Mouse (Mus musculus) erythroid progenitor cell, adult 5-6 weeks (primary cell): ENCODE data around the gene Otud6a. TPM values are rescaled to one million over a fixed set of nuclear protein-coding genes. Genes with fewer than 3 reads are reported as not detected.
"Not testable (repeated sequence)": the region's sequence is repeated elsewhere in the genome, so short reads cannot be mapped to it uniquely, and the experiment has no call there.

Source experiments
- ATAC-seq: replicated peaks from 2 replicates; pipeline ENCODE4 v1.8.0; 2016; ENCODE audit warnings: moderate number of reproducible peaks, mild to moderate bottlenecking, moderate TSS enrichment, inconsistent platforms; ENCODE audit not compliant: poor library complexity, low FRiP score, severe bottlenecking
- total RNA-seq, 2 experiments: library from RNA; stranded (forward) in 1 of 2; stranded (reverse) in 1 of 2; fragments of 150-400 nt in 1 of 2; fragments of 186-747, 209-891 nt in 1 of 2; gene quantifications; 2 replicates each; pipeline versions ENCODE4 v1.2.3 to v1.2.4; 2015 to 2017; ENCODE audit warnings: low replicate concordance in 2 of 2

The Otud6a gene
- not detected in 2 replicates for total RNA-seq (2015; ENCODE audit: low replicate concordance)
- not detected in 2 replicates for total RNA-seq (2017; ENCODE audit: low replicate concordance)

DNA sequence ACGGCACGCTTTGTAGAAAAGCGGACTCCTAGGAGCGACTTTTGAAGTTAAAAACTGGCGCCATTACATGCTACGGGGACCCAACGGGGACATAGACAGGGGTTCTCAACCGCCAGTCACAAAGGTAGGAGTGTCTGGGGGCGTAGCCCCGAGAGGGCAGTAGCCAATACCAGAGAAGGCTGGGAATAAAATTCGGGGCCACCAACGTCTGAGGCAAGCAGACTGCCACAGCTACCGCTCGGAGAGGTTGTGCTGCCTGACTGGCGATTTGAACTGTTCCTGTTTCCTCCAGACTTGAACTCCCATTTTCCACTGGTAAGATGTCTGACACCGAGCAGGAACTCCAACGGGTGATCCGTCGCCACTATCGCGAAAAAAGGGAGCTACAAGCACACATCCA, at the start of gene Otud6a:
TSS of gene Otud6a (plus strand) at position 321 of the 400 bp plus-strand sequence.
- ATAC-seq, result no peak

DNA sequence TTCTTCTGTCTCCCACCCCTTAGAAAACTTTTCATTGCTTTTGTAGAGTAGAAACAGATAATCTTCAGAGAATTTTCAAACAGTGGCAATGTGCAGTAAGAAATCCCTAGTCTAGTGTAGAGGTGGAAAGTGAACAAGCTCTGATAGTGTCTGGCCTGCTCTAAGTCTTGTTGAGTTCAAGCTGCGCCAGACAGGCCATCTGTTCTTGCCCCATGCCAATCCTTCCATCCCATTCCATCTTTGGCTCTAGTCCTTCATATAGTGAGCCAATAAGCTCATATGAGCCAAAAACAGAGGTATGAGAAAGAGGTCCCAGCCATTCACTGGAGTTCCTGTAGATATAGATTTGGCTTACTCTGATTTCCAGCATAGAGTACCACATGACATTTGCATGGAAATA, 38.9 kb upstream of the Otud6a start:
- no peak for ATAC-seq

DNA sequence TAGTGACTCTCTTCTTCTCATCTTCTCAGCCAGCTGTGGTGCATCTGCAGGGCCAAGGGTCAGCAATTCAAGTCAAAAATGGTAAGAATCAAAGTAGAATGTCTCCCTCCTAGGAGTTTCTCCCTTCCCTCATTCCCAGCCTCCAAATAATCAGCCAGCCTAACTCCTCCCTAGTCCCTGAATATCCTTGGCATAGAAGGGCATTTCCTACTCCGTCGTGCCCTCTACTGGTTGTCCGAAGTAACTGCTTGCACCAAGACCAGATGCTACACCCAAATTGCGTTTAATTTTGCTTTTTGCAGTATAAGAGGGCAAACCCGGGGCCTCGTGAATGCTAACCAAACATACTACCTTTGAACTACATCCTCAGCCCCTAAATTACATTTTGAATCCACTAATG, 36.5 kb upstream of the Otud6a start:
- ATAC-seq, result no peak

DNA sequence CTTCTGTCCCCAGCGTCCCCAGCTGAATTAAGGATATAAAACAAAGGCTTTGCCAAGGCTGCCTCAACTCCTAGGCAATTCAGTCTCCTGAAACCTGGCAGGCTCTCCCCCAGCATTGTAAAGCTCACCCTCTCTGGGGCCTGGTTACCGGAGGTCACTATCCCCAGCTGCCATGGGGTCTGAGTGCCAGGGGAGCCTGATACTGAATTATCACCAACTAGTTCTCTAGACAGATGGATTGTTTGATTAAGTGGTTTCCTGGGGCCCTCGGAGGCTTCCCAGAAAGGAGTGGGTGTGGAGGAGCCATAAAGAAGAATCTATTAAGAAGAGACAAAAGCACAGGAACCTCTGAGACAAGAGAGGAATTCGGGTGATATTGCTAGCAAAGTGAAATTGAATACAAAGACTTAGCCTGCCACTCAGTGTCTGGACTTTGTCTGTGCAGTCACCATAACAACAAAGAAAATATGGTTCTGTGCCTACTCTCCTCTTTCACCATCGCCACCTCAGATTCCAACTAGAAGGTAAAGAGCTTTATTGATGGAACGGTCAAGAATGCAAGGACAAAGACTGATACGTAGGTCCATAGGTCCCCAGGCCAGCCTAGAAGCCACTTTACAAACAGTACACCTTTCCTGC, 34.5 kb upstream of the Otud6a start:
- no peak for ATAC-seq

DNA sequence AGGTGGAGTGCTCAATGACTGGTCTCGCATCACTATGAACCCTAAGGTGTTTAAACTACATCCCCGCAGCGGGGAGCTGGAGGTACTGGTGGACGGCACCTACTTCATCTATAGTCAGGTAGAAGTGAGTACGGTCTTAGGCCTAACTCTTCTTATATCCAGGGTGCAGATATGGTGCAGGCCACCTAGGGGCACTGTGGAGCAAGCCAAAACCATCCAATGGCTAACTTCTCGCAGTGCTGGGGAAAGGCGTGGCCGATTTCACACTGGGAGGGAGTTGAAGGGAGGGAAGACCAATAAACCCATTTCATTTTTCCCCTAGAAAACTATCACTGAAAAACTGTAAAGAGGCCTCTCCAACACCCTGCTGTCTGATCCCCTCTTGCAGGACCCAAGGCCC, 33.8 kb upstream of the Otud6a start:
- no peak for ATAC-seq

DNA sequence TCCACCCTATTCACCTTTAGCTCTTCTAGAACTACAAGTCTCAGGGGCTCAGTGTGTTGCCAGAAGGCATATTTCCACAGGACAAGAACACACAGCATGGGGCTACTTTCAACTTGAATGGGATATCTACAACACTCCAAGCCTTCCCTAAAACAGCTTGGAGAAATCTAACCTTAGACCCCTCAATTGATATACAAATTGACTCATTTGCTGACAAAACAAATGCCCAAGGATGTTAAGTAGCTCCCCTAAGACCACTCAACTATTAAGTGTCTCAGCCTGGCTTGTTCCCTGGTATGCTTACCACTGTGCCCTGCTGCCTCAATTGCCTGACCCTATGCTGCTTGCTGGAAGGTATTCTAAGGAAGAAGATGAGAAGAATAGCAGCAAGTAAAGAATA, 27.9 kb upstream of the Otud6a start:
- ATAC-seq, result no peak

DNA sequence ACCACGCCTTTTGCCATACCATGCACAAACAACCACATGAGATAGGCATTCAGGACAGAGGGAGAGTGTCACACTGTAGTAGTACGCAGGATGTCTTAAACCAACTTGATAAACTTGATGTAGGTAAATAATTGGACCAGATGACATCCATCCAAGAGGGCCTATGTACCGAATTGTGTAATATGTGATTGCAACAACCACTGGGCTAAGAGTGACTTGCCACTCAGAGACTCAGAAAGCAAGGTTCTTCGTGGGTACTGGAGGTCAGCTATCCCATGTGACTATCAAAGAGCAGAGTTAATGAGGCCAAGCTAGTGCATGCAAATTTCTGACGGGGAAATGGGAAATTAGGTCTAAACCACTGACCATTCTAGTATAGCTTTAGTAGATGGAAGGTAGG, 27.2 kb upstream of the Otud6a start:
- ATAC-seq, result no peak

DNA sequence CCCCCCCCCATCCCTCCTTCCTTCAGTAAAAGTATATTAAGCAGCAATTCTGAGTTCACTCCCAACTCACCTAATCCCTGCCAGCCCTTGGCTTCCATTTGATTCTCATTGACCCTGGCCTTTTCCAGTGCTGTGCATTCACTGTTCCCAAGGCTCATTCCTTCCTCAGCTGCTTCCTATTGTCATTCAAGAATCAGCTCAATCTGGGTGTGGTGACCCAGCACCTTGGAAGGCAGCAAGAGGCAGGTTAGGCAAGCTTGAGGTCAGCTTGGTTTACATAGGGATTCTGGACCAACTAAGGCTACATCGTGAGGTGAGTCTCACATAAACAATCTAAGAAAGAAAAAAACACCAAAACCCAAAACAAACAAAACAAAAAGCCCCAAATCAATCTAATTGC, 19.6 kb upstream of the Otud6a start:
- no peak for ATAC-seq

DNA sequence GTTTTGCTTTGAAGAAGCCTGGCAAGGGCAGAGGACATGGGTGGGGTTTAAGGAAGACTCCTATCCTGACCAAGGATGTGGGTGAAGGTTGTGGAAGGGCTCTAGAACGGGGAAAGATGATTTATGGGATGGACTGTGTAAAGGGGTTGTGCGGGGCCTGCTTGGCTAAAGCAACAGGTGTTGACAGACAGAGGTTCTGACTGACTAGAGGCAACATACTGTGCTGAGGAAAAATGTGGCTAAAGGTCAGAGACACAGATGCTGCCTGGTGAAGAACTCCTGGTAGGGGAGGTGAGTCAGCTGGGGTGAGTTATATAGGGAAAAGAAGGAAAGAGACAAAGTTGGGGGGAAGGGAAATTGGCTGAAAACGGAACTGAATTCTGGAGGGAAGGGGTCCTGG, 3.5 kb downstream of the Otud6a start:
- no peak for ATAC-seq

DNA sequence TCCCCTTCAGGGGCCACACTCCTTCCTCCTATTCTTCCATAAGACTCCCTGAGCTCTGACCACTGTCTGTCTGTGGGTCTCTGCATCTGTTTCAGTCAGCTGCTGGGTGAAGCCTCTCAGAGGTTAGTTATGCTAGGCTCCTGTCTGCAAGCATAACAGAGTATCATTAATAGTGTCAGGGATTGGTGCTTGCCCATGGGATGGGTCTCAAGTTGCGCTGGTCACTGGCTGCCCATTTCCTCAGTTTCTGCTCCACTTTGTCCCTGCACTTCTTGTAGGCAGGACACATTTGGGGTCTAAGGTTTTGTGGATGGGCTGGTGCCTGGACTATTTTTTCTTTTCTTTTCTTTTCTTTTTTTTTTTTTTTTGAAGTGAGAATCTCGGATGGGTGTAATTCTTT, 13.8 kb downstream of the Otud6a start, which contains the start of gene Awat2:
TSS of gene Awat2 (minus strand) at position 101 of the 400 bp plus-strand sequence.
- ATAC-seq, result not testable (repeated sequence)

DNA sequence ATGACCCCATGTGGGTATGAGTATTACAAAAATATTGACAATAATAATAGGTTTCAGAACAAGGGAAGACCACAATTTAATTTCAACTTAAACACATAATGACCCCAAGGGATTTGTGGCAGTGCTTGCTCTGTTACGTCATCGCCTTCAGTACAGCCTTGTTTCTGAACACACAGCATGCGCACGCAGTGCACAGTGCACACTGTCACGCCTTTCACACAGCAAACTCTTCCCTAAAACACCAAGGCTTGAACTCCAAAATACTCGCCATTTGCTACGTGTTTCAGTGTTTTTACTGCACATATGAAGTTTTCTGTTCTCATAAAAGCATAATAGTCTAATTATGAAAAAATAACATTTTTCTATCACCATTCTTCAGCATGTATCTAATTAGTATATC, 14.7 kb downstream of the Otud6a start:
- no peak for ATAC-seq

DNA sequence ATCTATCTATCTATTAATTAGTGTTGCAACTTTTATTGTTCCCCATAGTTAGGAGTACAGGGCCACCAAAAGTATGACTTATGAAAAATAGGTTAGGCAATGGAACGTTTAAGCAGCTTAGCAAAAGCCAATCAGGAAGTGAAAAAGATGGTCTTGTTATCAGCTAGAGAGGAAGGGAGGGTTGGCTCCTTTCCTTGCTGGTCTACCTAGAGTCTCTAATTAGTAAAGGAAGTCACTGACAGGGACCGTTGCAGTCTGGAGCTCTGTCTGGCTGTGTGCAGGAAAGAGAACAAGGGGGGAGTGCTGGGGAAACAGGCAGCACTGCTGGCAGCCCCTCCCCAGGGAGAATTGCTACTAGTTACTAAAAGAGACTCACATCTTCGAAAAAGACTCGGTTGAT, 39.2 kb downstream of the Otud6a start:
- no peak for ATAC-seq

DNA sequence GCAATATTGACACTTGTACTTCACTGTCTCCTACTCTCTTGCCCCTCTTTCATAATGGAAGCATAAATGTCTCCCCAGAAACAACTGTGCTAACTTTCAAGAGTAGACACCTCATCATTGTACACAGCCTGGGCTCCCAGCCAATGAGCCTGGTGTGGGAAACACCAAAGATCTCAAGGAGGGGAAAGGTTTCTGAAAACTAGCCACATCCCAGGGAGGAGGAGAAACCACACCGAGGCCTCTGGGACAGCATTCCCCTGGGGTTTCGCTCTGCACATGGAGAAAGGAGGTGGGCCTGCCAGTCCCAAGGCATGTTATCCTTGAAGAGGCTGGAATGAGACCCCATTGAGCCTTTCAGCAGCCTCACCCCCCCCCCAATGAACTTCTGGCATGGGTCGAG, 41.3 kb downstream of the Otud6a start:
- ATAC-seq, result no peak

DNA sequence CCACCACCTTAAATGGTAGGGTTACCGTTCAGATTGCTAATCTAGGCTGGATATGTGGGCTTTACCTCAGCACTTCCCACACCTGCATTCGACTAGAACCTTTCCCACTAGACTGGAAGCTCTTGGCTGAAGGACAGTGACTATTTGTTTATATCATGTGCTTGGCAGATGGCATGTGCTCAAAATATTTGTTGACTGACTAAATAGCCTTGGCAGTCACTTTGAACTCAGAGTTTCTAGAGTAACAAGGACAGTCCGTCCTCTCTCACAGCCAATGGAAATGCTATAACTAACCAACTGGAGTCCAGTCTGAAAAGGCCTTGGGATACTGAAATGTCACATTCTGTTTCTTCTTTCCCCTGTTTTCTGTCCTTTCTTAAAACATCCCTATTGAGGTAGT, 42.7 kb downstream of the Otud6a start:
- no peak for ATAC-seq

DNA sequence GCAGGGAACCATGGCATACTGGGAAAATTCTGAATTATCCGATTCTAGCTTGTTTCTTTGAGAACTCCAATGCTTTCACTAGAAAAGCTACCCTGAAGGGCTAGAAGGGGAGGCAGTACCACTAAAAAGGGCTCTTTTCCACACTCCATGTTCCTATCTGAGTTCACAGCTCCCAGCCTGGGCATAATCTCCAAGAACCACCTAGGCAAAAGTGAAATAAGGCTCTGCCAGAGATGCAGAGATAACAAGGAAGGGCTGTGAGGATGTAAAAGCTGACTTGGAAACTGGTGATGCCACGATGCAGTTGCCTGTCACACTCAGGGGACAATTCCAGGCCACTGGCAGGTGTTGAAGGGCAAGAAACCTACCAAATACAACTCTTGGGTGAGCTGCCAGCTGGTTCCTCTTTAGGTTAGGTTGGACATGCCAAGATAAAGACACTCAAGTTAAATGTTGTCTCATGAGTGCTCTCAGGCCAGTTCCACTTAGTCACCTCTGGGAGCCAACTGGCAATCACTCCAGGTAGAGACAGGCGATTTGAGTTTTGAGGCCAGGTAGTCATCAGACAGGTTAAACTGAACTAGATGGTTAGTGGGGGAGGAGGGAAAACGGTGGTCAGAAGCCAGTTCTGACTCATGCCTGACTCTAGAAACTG, 46.9 kb downstream of the Otud6a start:
- ATAC-seq, result peak; percentile 78

Other genes starting within 250 kb of the Otud6a start
- gene Awat2, start 13.7 kb downstream of the Otud6a start, total RNA-seq (2015; ENCODE audit: low replicate concordance), result not detected in 2 replicates
- not detected in 2 replicates for gene Awat2, start 13.7 kb downstream of the Otud6a start, total RNA-seq (2017; ENCODE audit: low replicate concordance)
- gene Igbp1, start 65.3 kb downstream of the Otud6a start, total RNA-seq (2015; ENCODE audit: low replicate concordance), result 16.6 and 23.5 TPM in 2 replicates
- 9.7 and 19.5 TPM in 2 replicates for gene Igbp1, start 65.3 kb downstream of the Otud6a start, total RNA-seq (2017; ENCODE audit: low replicate concordance)
- 0.84 TPM in 1 of 2 replicates, not detected in the other for gene Dgat2l6, start 95.8 kb downstream of the Otud6a start, total RNA-seq (2015; ENCODE audit: low replicate concordance)
- not detected in 2 replicates for gene Dgat2l6, start 95.8 kb downstream of the Otud6a start, total RNA-seq (2017; ENCODE audit: low replicate concordance)
- gene Awat1, start 143.2 kb downstream of the Otud6a start, total RNA-seq (2015; ENCODE audit: low replicate concordance), result not detected in 2 replicates
- gene Awat1, start 143.2 kb downstream of the Otud6a start, total RNA-seq (2017; ENCODE audit: low replicate concordance), result 0.64 TPM in 1 of 2 replicates, not detected in the other
- not detected in 2 replicates for gene P2ry4, start 165.9 kb downstream of the Otud6a start, total RNA-seq (2015; ENCODE audit: low replicate concordance)
- not detected in 2 replicates for gene P2ry4, start 165.9 kb downstream of the Otud6a start, total RNA-seq (2017; ENCODE audit: low replicate concordance)
- gene Arr3, start 176.5 kb downstream of the Otud6a start, total RNA-seq (2015; ENCODE audit: low replicate concordance), result not detected in 2 replicates
- gene Arr3, start 176.5 kb downstream of the Otud6a start, total RNA-seq (2017; ENCODE audit: low replicate concordance), result not detected in 2 replicates
- 137 and 151 TPM in 2 replicates for gene Kif4, start 196.7 kb downstream of the Otud6a start, total RNA-seq (2015; ENCODE audit: low replicate concordance)
- 205 and 247 TPM in 2 replicates for gene Kif4, start 196.7 kb downstream of the Otud6a start, total RNA-seq (2017; ENCODE audit: low replicate concordance)
- gene Pdzd11, start 197.6 kb downstream of the Otud6a start, total RNA-seq (2015; ENCODE audit: low replicate concordance), result 84.3 and 91.5 TPM in 2 replicates
- gene Pdzd11, start 197.6 kb downstream of the Otud6a start, total RNA-seq (2017; ENCODE audit: low replicate concordance), result 49.3 and 52.7 TPM in 2 replicates